Mouse (Mus musculus) Muller cell, postnatal 12 days (primary cell): ENCODE results near the gene Chrnb2.

ENCODE experiments used
- DNase-seq: peaks from one replicate; pipeline ENCODE4 v3.0.0-alpha.2; 2015; ENCODE audit errors: inconsistent ontology term

The Chrnb2 gene

GRCm38 (mm10) chr3:89780102-89780501, 15.7 kb upstream of the Chrnb2 start:
- DNase-seq, result no peak

GRCm38 (mm10) chr3:89776001-89776400, 11.6 kb upstream of the Chrnb2 start:
- DNase-seq, result no peak

- DNase-seq, result no peak
Observed at GRCm38 (mm10) chr3:89774236-89774960, 10.0 kb upstream of the Chrnb2 start.

- no peak for DNase-seq
Observed at GRCm38 (mm10) chr3:89773740-89774211, 9.3 kb upstream of the Chrnb2 start.

- peak; percentile 98 for DNase-seq
Observed at GRCm38 (mm10) chr3:89772968-89773709, 8.7 kb upstream of the Chrnb2 start, which contains the start of gene Ube2q1. Gene Ube2q1 (plus strand): TSS chr3:89773616.

GRCm38 (mm10) chr3:89772588-89772967, 8.1 kb upstream of the Chrnb2 start:
- DNase-seq, result peak; percentile 88

- no peak for DNase-seq
Observed at GRCm38 (mm10) chr3:89770425-89771002, 6.1 kb upstream of the Chrnb2 start.

- DNase-seq, result no peak
Observed at GRCm38 (mm10) chr3:89769584-89769983, 5.2 kb upstream of the Chrnb2 start.

- DNase-seq, result no peak
Observed at GRCm38 (mm10) chr3:89759786-89760185, 4.6 kb downstream of the Chrnb2 start.

GRCm38 (mm10) chr3:89757851-89758250, 6.6 kb downstream of the Chrnb2 start:
- no peak for DNase-seq

- no peak for DNase-seq
Observed at GRCm38 (mm10) chr3:89755283-89755682, 9.1 kb downstream of the Chrnb2 start.

GRCm38 (mm10) chr3:89752307-89752706, 12.1 kb downstream of the Chrnb2 start:
- no peak for DNase-seq

GRCm38 (mm10) chr3:89738509-89738908, 25.9 kb downstream of the Chrnb2 start:
- no peak for DNase-seq

GRCm38 (mm10) chr3:89732091-89732490, 32.3 kb downstream of the Chrnb2 start:
- DNase-seq, result no peak

- DNase-seq, result peak; percentile 89
Observed at GRCm38 (mm10) chr3:89730350-89731331, 33.8 kb downstream of the Chrnb2 start.

- no peak for DNase-seq
Observed at GRCm38 (mm10) chr3:89728848-89729247, 35.6 kb downstream of the Chrnb2 start.

- DNase-seq, result peak; percentile 18
Observed at GRCm38 (mm10) chr3:89727028-89727427, 37.4 kb downstream of the Chrnb2 start.

- no peak for DNase-seq
Observed at GRCm38 (mm10) chr3:89723400-89724084, 40.9 kb downstream of the Chrnb2 start.

- DNase-seq, result no peak
Observed at GRCm38 (mm10) chr3:89722032-89722431, 42.4 kb downstream of the Chrnb2 start.

GRCm38 (mm10) chr3:89715967-89716256, 48.5 kb downstream of the Chrnb2 start:
- no peak for DNase-seq
